Mouse (Mus musculus) right cerebral cortex, postnatal 10 days (tissue): ENCODE results near the gene D2hgdh.
"Not testable (repeated sequence)": the region's sequence is repeated elsewhere in the genome, so short reads cannot be mapped to it uniquely, and the experiment has no call there.

Source experiments
- DNase-seq, 2 experiments: peaks; one replicate each; pipeline ENCODE4 v3.0.0; 2021; ENCODE audit warnings: low spot score in 2 of 2

Gene D2hgdh

DNA sequence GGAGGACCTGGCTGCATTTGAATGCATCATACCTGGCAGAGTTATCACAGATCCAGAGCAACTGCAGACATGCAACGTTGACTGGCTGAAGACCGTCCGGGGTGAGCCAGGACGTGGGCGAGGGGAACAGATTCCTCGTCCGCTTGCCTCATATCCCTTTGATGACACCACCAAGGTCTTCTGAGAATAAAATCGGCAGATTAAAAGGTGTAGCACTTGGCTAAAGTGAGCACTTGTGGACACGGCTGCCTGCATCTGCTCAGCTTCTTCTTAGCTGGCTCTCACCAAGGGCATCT lies 1.8 kb downstream of the D2hgdh start:
- DNase-seq: no peak

DNA sequence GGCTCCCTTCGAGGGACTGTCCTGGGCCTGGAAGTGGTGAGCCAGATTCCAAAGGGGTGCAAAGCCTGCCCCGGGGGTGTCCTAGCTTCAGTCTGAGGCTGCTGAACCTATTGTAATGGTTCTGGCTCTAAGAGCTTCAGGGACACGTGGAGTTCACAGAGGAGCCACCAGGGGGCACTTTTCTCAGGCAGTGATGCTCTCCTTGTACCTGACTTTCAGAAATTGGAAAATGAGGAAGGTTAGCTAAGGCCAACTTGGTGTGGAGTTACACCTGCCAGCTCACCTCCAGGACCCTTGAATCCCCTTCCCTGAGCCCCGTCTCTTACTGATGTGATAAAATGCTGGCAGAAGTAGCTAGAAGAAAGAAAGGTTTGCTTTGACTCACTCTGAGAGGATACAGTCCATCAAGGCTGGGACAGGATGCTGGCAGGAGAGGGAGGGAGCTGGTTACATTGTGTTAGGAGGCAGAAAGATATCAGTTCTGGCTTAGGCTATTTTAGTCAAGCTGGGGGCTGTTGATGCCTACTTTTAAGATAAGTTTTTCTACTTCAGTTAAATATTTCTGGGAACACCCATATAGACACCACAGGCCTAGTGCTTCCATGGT lies 8.1 kb downstream of the D2hgdh start:
- DNase-seq: not testable (repeated sequence)

DNA sequence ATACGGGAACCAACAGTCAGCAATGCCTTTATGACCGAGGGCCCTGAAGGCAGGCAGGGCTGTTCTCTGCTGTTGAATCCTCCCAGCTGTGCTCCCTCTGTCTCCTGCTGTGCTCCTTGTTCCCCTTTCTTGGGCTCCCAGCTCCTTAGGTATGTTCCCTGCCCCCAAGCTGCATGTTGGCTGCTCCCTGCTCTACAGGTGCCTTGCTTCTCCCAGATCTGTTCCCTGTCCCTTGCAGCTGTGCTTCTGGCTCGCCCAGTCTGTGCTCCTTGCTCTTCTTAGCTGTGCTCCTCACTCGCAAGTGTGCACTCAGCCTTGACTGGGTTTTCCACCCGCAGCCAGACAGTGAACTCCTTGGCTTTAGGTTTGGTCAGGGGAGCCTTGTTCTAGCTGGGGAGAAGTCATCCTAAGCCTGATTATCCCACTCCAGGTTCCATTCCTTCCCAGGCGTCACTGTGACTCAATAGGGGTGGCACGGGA lies 10.0 kb downstream of the D2hgdh start:
- no peak for DNase-seq

DNA sequence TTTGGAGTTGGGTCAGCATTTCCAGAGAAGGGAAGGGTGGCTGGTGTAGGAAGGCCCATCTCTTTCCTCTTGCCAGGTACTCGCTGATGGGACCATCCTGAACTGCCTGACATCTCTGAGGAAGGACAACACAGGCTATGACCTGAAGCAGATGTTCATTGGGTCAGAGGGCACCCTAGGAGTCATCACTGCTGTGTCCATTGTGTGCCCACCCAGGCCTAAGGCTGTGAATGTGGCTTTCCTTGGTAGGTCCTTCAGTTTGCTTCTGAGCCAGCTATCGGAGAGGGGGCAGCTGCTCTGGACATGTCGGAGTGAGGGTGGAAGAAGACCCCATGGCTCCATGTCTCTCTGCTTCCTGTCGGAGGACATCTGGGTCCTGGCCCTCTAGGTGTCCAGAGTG lies 10.5 kb downstream of the D2hgdh start:
- no peak for DNase-seq

DNA sequence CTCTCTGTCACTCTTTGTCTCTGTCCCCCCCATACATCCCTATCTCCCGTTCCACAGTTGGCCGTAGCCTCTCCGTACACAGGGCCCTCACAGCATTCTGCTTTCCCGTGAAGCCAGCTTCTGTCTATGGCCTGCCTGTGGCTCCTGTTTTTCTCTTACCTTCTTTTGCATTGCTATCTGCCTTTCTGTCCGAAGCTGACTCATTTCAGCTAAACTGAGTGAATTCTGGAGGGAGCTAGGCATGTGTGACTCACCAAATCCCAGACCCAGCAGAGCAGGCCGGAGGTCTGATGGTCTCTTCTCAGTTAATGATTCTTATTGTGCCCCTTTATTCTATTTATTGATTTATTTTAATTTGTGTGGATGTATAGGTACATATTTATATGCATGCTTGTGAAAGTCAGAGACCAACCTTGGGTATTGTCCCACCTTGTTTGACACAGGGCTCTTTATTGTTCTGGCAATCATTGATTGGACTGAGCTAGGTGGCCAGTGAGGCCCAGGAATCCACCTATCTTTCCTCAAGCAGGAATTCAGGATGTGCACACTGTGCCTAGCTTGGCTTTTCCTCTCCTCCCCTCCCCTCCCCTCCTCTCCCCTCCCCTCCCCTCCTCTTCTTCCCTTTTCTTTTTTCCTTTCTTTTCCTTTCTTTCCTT lies 11.3 kb downstream of the D2hgdh start:
- no peak for DNase-seq

DNA sequence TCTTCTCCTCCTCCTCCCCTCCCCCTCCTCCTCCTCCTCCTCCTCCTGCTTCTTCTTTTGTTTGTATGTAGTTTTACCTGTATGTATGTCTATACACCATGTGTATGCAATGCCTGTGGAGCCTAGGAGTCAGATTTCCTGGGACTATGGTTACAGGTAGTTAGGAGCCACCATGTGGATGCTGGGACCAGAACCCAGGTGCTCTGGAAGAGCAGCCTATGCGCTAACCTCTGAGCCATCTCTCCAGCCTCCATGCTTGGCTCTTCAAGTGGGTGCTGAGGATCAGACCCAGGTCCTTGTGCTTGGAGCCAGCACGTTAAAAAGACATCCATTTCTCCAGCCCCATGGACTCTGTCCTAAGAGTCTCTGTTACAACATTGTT lies 11.8 kb downstream of the D2hgdh start:
- no peak for DNase-seq

DNA sequence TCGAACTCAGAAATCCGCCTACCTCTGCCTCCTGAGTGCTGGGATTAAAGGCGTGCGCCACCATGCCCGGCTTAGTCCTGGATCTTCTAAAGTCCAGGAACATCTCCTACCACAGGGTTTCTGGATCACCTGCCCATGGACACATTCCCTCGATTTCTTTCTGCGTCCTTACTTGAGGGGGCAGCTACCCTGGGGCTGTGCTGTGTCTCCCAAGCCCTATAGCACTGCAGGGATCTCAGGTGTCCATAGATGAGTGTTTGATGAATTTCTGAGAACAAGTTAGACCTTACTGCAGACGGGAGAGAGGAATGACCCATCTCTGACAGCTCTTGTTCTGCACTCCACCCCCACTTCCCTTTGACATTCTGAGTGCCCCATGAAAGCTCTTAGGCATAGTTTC lies 12.6 kb downstream of the D2hgdh start:
- no peak for DNase-seq

DNA sequence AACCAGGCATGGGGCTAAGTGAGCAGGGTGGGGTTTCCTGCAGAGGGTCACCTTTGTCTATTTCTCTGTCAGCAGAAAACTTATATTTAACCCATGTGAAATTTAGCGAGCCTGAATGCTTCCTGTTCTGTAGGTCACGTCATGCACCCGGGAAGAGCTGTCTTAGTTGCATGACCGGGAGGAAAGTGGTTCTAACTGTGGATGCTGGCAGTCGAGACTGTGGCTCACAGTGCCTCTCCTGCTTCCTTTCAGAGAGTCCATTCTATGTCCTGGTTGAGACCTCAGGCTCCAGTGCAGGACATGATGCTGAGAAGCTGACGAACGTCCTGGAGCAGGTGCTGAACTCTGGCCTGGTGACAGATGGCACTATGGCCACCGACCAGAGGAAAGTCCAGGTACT lies 13.9 kb downstream of the D2hgdh start:
- not testable (repeated sequence) for DNase-seq

DNA sequence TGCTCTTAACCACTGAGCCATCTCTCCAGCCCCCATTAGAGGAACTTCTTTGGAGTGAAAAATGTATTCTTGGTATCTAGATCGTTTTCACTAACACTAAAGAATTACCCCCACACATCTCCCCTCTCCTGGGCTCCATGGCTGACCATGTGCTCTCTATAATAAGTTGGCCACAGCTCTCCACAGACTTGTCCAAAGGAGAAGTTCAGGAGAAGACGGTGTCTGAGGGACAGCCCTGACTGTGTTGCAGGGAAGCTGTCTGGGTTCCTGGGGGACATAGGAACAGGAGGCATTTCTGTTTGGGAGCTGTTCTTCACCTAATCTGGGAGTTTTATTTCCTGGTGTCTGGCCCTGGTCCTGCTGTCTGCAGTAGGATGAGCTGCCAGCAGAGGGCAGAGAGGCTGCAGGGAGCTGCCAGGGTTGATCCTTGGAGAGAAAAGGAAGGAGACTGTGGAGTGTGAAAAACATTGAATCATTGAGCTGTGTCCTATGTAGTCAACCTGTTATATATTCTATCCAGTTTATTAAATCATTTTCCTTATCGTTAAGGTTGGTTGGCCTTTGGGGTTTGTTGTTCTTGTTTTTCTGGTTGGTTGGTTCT lies 21.2 kb downstream of the D2hgdh start:
- not testable (repeated sequence) for DNase-seq

DNA sequence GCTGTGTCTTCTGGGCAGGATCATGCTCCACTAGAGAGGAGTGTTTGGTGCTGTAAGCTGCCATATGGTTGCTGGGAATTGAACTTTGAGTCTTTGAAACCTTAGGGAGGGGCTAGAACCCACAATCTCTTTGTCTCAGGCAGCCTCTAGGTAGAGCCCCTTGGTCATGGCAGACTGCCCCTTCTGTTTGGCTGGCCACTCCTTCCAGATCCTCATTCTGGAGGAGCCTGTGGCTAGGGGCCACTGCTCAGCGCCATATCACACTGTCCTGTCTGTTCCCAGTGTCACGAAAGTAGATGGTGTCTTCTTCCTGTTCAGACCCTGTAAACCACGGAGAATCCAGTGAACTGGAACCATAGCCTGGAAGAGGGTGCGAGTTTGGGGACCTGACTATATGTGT lies 31.1 kb downstream of the D2hgdh start:
- not testable (repeated sequence) for DNase-seq

DNA sequence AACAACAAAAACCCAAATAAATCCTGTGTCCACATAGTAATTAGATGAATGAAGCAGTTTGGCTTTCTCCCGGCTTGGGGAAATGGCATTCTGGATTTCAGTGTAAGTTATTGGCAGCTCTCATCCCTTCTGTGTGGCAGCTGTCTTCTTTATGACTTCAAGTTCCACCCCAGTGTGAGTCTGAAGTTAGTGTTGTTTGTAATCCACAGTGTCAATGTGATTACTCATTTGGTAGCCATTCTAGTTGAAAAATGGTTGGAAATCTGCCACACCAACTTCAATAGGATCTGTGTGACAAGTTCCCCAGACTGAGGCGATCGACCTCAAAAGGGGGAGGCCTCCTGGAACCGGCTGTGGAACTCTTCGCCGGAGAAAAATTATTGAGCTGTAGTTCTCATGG lies 32.7 kb downstream of the D2hgdh start:
- peak in 1 of 2 experiments; percentile 26 for DNase-seq

DNA sequence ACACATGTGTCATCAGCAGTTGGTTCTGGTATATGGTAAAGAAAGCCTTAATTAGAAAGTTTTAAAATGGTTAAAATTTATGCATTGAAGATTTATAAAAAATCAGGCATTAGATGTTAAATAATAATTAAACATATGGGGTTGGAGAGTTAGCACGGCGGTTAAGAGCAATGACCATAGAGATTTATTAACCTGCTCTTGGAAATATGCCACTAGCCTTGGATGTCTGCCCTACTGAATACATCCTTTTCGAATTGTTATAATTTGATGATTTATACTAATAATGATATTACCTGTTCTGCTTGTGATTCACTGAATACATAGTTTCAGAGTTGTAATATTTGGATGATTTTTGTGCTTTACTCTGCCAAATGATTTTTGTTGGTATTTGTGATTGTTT lies 33.3 kb downstream of the D2hgdh start:
- DNase-seq: no peak

DNA sequence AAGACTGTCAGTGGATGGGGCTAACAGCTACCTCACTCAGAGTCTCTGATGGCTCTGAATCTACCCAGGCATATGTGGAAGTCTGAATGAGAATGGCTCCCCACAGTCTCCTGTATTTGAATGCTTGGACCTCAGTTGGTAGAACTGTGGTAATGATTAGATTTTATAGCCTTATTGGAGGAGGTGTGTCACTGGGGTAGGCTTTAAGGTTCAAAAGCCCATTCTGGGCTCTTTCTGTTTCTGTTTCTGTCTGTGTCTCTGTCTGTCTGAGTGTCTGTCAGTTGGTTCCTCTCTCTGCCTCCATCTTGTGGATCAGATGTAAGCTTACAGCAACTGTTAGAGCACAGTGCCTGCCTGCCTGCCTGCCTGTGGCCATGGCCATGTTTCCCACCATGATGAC lies 34.9 kb downstream of the D2hgdh start:
- no peak for DNase-seq

DNA sequence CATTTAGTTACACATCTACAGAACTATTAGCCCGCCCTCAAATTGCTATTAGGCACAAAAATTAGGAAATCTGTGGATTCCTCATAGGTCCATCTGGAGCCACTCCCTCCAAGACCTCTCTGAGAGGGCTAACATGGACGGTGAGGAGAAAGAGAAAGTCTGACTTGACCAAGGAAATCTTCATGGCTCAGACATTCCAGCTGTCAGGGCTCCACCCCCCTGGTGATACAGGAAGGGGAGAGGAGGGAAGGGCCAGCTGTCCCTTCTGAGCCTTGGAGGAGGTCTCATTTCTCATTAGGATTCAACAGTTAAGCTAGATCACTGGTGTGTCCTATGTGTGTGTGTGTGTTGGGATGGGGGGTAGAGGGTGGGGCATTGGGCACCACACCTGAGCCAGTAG lies 36.3 kb downstream of the D2hgdh start, which contains the start of gene Gal3st2:
Gene Gal3st2 (plus strand): TSS at position 259 of the 400 bp plus-strand sequence.
- DNase-seq: not testable (repeated sequence)

DNA sequence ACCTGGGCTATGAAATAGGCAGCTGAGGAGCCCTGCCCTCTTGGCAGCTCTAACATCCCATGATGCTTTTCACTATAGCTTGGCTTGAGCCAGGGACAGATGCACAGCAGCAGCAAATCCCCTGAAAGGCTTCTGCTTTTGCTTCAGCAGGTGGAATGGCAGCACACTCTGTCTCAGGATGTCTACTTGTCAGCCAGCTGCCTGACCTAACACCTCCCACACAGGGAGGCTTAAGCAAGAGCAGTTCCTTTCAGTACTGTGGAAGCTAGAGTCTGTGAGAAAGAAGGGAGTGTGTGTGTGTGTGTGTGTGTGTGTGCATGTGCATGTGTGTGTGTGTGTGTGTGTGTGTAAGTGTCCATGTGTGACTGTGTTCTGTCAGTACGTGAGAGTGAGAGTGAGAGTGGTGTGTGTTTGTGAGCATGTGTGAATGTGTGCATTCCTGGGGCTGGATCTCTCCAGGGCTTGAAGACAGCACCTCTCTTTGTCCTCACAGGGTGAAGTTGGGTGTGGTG lies 46.9 kb downstream of the D2hgdh start:
- DNase-seq: not testable (repeated sequence)

DNA sequence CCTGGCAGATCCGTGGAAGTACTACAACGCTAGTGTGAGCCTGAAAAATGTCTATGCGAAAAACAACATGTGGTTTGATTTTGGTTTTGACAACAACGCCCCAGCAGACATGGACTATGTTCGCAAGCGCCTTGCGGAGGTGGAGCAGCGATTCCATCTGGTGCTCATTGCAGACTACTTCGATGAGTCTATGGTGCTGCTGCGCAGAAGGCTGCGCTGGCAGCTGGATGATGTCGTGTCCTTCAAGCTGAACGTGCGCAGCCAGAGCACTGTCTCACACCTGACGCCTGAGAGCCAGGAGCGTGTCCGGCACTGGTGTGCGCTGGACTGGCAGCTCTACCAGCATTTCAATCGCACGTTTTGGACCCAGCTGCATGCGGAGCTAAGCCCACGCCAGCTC lies 49.7 kb downstream of the D2hgdh start:
- not testable (repeated sequence) for DNase-seq

DNA sequence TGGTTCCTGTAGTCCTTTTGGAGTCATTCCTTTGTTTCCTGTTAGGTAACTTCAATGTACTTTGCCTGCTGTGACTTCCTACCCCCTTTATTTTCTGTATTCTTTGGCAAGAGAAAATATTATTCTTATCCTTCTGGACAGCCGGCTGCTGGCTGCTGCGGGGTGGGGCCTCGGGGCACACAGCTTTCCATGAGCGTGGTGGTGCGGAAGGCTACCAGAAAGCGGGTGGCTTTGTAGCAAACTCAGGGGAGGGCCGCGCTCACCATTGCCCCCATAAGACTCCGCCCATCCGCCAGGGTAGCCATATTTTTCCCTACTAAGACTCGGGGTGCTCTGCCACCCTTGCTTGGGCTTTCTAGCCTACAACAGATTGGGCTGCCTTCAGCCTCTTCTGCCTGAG lies 57.1 kb downstream of the D2hgdh start:
- not testable (repeated sequence) for DNase-seq

DNA sequence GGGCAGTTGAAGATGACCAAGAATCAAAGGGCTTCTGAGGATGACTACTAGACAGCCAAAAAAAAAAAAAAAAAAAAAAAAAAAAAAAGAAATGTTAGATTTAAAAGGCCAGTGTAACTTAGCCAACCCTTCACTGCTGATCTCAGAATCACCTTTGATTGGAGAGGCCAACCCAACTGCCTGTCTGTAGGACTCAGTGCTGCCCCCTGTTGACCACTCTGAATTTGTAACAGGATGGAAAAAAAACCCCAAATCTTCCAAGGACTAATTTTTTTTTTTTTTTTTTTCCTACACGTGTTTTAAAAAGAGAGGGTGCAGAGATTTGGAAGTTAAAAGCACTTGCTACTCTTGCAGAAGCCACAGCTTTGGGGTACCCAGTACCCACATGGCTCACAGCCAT lies 66.2 kb downstream of the D2hgdh start:
- DNase-seq: not testable (repeated sequence)

DNA sequence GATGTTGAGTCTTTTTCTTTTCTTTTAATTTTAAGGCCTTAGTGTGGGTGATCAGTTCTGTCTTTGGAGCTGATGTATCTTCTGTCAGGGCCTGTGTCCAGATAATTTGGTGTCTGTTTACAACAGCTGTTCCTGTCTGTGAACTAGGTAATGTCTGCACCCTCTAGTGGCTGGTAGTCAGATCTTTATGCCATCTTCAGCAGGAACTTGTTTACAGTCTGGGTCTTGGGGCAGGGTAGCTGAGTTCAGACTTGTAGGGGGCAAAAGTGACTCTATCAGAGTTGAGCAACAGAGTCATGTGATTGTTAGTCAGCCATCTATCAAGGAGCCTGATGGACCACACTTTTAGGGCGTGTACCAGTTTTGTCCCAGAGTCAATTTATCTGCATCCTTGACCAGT lies 72.7 kb downstream of the D2hgdh start:
- DNase-seq: not testable (repeated sequence)

DNA sequence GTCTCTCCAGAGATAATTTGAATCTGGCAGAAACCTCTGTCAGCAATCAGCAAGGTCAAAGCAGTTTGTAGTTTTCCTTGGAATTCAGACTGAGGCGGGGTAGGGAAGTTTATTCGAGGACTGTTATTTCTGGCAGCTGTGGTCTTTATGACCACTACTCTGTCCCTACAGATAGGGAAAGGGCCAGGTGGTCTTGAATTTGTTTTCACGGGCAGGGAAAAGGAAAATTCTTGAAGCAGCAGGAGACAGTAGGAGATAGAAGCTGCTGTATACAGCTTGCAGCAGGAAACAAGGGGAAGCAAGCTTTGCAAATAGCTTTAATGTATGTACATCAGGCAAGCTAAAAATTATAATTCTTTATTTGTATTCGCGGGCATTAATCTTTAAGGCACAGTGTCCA lies 76.6 kb downstream of the D2hgdh start:
- not testable (repeated sequence) for DNase-seq
